Mouse (Mus musculus) lung, adult 2 months (tissue): ENCODE results near the gene Rgs8.

ENCODE experiments used
- CTCF ChIP-seq: fragments of 200-500 bp; IDR thresholded peaks from 2 replicates; pipeline ENCODE4 v1.5.1; 2011; ENCODE audit warnings: mild to moderate bottlenecking, low read length, control low read depth; ENCODE audit not compliant: insufficient read depth
- POLR2A ChIP-seq: fragments of 200-500 bp; IDR thresholded peaks from 2 replicates; pipeline ENCODE4 v1.6.1; 2011; ENCODE audit warnings: low read depth, mild to moderate bottlenecking, control low read depth, low read length, borderline replicate concordance; ENCODE audit errors: extremely low read depth

DNA sequence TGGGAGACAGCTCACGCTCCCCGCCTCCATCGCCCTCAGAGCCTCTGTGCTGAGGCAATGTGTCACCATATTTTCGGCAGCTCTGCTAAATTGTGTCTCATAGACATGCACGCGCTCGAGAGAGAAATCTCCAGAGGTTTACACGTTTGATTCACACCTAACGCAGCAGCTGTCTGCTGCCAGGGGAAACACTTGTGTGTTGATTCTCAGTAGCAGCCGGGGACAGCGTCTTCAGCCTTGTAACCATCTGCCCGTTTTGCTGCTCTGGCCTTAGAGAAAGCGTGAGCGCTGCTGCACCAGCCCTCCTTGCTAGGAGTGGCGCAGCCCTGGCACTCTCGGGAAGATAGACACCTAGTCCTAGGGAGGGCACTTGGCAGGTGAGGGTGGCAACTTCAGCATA, 73.8 kb downstream of the Rgs8 start:
- TF ChIP-seq CTCF: no peak
- TF ChIP-seq POLR2A: no peak
